Mouse (Mus musculus) T-helper 1 cell (primary cell): ENCODE results near the gene Prr23a3.

Experiments used
- in situ Hi-C: fragments of 300-600 bp; cut with MboI, MseI; formaldehyde crosslinking; loops from one replicate; pipeline ENCODE4 v1.15.1; 2025; ENCODE audit warnings: high pct_unique_total_duplicates

Prr23a3 gene

DNA sequence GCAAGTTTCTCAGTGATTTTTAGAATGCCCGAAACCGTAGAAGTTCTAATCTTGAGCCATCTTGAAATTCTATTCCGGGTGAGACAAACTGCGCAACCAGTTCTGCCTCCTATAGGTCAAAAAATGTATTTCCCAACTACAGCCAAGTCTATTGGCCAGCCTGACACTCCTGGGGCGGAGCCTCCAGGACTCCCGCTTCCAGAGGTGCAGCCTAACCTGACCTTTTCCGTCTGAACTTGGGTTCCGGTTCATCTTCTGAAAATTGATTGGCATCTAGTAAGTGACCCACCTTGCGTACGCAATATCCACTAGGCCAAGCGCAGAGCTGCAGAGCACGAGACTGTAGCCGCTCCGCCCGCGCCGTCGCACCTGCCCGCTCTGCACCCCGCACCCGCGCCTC is at the start of gene Prr23a3:
Gene Prr23a3 (plus strand): TSS at position 197 of the 400 bp plus-strand sequence.
- in situ Hi-C loops, result no loop called here

DNA sequence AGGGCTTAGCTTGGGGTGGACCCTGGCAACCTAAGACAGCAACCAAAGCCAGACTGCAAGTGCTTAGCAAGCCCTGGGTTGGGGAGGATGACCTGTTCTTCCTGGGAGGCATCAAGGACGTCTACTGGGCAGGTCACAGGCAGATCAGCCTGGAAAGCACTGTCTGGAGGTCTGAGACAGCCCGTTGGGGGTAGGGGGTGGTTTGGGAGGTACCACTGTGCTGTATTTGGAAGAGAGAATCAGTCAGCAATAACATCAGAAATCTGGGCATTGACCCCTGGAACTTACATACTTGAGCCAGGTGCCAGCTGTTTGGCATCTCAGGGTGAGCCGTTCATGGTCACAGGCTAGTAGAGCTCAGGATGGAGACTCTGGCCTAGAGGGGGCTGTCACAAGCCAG is 48.5 kb upstream of the Prr23a3 start:
- in situ Hi-C loops, result no loop called here

DNA sequence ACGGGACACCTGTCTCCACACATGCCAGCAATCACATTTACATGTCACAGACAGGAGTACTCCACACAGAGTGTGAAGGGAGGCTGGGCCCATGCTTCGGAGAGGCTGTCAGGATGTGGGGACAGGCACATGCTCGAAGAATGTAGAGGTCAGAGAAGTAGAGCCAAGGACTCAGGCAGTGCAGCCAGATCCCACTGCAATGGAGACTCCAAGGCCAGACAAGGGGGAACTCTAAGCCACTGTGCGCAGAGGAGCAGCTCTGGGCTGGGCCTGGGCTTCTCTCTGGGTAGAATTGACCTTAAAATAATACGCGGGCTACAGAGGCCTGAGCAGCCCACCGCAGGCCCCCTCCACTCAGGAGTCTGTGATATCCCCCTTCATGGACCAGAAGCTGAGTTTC is 47.0 kb upstream of the Prr23a3 start:
- in situ Hi-C loops, result no loop called here

DNA sequence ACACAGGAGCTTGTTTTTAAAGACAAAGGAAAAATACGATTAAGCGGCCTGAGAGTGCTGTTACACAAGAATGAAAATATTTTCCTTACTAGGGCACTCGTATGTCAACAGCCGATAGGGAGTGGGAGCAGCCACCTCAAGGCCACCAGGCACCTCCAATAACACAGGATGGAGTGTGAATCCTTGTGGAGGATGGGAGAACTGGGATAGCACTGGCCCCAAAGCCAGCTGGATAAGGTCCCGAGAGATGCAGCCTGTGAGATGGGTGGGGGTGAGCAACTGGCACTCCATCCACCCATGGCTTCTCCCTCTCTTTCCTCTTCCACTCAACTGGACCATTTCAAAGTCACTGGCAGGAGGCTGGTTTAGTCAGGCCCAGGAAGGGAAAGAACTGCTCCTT is 45.6 kb upstream of the Prr23a3 start:
- in situ Hi-C loops, result no loop called here

DNA sequence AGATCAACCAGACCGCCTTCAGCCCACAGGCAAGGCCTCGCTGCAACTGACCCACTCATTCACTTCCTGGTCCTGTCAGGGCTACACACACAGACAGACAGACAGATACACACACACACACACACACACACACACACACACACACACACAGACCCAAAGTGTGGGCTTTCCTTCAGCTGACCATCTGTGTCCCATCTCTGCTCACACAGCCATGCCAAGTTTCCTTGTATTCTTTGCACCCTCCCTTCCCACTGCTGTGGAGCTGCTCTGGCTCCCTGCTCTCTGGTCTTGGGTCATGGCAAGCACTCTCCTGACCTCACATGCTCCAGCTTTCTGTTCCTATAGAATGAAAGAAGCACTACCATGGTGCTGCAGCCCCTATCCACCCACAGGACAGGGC is 45.1 kb upstream of the Prr23a3 start:
- in situ Hi-C loops, result no loop called here

DNA sequence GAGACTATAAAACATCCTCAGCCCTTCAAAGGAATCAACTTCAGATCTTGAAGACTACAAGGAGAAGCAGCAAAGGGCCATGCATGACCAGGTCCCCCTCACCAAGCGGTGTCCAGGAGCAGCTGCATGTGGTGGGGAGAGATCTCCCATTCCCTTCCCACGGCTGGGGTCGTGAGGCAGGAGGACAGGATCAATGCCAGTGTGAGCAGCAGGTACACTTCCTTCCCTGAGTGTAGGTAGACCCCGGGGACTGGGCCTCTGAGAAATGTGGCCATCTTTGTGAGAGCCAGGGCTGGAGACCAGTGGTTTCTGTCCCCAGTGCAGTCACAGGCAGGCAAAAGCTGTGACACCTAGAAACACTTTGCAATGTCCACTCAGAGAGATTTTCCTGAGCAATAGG is 44.1 kb upstream of the Prr23a3 start:
- in situ Hi-C loops, result no loop called here

DNA sequence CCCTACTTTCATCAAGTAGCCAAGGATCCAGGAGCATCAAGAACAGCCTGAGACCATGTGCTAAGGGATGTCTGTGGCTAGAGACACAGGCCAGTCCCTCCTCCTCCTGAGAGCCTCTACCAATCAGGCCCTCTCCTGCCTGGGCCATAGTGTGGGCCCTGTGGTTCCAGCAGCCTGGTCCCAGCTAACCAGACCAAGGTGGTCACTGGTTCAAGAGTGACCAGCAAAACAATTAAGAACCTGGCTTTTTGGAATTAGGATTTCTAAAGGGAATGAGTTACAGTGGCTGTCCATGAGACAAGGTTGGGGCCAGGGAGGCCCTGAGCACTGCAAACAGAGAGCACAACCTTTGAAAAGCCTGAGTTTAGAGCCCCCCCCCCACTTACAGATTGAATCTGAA is 43.5 kb upstream of the Prr23a3 start:
- in situ Hi-C loops, result no loop called here

DNA sequence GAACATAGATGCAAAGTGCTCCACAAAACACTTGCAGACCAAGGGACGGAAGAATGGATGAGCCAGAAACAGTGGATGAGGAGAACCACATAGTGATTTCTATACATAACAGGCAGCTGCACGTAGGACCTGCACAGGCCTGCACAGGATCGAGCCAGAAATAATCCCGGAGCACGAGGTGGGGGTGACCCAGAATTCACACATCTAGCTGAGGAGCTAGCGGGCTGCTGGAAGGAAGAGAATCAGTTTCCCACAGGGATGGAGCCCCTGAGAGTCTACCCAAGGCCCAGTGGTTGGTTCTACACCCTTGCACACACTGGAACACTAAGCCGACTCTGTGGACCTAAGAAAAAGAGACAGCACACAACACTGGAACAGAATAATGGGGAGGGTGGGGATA is 40.8 kb upstream of the Prr23a3 start:
- in situ Hi-C loops, result no loop called here

DNA sequence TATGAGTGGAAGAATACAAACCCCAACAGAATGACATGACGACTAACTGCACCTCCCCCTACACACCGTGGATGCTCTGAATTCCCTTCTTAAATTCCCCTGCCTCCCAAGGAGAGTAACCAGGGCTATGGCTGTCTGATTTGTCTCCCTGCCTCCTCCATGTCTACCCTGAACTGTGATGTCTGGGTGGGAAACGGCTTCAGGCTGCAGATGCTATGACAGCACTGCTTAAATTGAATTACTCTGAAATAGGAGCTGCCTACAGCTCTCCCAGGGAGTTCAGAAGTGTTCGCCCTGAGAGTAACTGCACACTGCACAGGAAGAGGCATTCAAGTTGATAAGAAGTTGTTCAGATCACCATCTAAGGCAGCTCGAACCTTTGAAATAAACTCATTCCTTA is 35.1 kb upstream of the Prr23a3 start:
- in situ Hi-C loops, result no loop called here

DNA sequence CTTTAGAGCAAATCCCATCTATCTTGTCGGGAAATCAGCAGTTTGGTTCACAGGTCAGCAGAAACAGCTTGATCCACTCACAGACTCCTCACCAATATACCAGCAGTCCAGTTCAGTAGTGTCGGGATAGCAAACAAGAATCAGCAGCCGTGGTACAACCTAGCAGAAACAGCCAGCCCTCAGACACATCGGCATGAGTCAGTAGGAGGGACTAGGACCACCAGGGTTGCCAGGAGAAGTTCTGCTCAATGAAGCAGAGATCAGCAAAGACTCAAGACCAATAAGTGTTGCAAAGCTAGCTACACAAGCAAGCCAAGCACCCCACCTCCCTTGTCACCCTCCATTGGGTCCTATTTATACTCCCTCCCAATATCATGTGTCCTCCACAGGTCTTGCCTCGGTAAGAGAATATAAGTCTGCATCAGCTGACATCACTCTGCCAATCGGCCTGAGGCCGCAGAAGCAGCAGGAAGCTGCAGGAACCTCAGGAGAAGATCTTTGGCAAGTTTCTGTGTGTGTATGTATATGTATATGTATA is 27.0 kb upstream of the Prr23a3 start:
- in situ Hi-C loops, result no loop called here

DNA sequence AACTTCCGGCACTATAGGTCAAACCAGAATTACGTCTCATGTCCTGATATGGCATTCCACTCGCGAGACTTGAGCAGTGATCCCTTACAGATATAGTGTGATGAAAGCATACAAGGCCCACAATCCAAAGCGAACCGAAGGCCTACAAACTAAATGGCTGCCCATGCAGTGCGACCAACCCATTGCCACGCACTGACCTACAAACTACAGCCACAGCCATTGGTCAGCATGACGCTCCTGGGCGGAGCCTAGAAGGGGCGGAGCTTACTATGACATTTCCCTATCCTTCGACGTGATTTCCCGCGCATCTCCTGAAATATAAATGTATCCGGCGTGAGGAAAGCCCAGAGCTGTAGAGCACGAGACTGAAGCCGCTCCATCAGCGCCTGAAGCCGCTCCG is 22.4 kb upstream of the Prr23a3 start, which contains the start of gene Prr23a1:
Gene Prr23a1 (plus strand): TSS at position 387 of the 400 bp plus-strand sequence.
- in situ Hi-C loops, result no loop called here

DNA sequence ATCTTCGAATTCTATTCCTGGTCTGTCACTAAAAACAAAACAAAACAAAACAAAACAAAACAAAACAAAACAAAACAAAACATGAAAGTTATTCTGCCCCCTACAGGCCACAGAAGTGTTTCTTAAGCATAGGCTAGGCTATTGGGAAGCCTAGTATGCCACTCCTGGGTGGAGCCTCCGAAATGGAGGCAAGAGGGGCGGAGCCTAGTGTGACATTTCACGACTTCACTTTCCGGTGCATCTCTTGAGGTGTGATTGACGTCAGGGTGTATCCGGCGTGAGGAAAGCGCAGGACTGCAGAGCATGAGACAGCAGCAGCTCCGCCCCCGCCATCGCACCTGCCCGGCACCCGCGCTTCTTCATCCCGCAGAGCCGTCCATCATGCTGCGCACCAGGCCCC is 8.4 kb upstream of the Prr23a3 start, which contains the start of gene Prr23a2:
Gene Prr23a2 (plus strand): TSS at position 285 of the 400 bp plus-strand sequence.
- in situ Hi-C loops, result no loop called here

DNA sequence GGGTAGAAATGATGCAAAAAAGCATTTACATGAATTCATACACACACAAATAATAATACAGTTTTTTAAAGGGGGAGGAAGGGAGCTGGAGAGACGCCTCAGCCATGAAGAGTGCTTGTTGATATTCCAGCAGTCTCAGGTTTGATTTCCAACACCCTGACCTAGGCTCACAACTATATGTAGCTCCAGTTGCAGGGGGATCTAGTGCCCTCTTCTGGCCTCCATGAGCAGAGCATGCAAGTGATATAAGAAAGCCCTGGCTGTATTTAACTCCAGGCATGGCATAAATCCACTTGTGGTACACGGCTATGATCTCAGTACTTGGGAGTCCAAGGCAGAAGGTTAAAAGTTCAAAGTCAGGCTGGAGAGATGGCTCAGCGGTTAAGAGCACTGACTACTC is 1.1 kb upstream of the Prr23a3 start:
- in situ Hi-C loops, result no loop called here

DNA sequence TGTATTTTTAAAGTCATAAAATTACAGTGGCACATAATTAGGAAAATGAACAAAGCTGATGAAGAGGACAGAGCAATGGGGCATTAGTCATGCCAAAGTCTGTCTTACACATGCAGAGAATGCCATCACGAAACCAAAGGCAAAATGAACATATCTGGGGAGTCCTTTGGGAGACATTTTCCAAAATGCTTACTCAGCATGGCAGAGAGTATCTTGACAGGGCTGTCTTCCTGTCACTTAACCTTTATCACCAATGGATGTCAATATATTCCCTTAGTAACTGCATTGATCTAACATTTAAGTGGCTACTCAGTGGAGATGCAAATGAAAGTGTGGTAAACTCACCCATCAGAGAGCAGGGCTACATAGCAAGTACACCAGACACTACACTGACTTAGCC is 36.9 kb downstream of the Prr23a3 start:
- in situ Hi-C loops, result no loop called here

DNA sequence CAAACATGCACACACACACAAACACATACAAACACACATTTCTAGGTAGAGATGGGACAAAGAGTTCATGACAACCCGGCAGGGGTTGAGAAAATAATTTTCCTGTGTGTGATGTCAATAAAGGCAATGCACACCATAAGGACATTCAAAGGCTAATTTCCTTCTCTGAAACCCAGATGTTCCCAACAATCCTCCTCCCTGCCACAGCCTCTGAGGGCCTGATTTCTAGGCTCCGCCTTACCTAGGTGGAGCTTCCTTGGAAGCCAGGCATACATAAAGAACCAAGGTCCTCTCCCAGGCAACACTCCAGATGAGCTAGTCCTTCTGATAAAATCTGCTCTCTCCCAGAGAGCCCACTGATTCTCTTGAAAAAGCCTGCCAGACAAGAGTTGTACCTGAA is 38.3 kb downstream of the Prr23a3 start, which contains the start of gene 7420426K07Rik:
Gene 7420426K07Rik (plus strand): TSS at position 301 of the 400 bp plus-strand sequence.
- in situ Hi-C loops, result no loop called here
